Mouse (Mus musculus) limb, embryonic 13.5 days (tissue): ENCODE data around the gene Pkp4. TPM values are rescaled to one million over a fixed set of nuclear protein-coding genes. Genes with fewer than 3 reads are reported as not detected.

Experiments used
- ATAC-seq: fragments of 200-750 bp; cut with Nextera tagmentation; 2 replicates; pipeline ENCODE4 v1.8.0; 2017; ENCODE audit warnings: low read depth, moderate number of reproducible peaks, moderate TSS enrichment; ENCODE audit not compliant: low FRiP score
- H3K27ac ChIP-seq: fragments of 300-500 bp; sonication (generic); 2 replicates; pipeline ENCODE4 v1.5.1; 2015; ENCODE audit warnings: inconsistent platforms, mild to moderate bottlenecking, moderate library complexity
- H3K27me3 ChIP-seq: fragments of 300-500 bp; sonication (generic); 2 replicates; pipeline ENCODE4 v1.6.1; 2015; ENCODE audit warnings: mild to moderate bottlenecking, inconsistent platforms
- H3K36me3 ChIP-seq: fragments of 300-500 bp; sonication (generic); 2 replicates; pipeline ENCODE4 v1.6.1; 2015; ENCODE audit warnings: inconsistent platforms, mild to moderate bottlenecking, moderate library complexity
- H3K4me1 ChIP-seq: fragments of 300-500 bp; sonication (generic); 2 replicates; pipeline ENCODE4 v1.6.1; 2015; ENCODE audit warnings: inconsistent platforms
- H3K4me2 ChIP-seq: fragments of 300-500 bp; sonication (generic); replicated peaks from 2 replicates; pipeline ENCODE4 v1.6.1; 2015; ENCODE audit warnings: inconsistent platforms, mild to moderate bottlenecking, moderate library complexity
- H3K4me3 ChIP-seq: fragments of 300-500 bp; sonication (generic); 2 replicates; pipeline ENCODE4 v1.5.1; 2015; ENCODE audit warnings: moderate library complexity, mild to moderate bottlenecking, inconsistent platforms
- H3K9ac ChIP-seq: fragments of 300-500 bp; sonication (generic); 2 replicates; pipeline ENCODE4 v1.6.1; 2015; ENCODE audit warnings: mild to moderate bottlenecking, inconsistent platforms
- H3K9me3 ChIP-seq: fragments of 300-500 bp; sonication (generic); 2 replicates; pipeline ENCODE4 v1.6.1; 2016; ENCODE audit warnings: inconsistent platforms
- WGBS: fragments of 180-500 bp; shearing (Covaris S2); methylation state at CpG from one replicate; pipeline ENCODE4 v1.1.7; 2015; 5-methylcytosine and 5-hydroxymethylcytosine counted together
- polyA plus RNA-seq: library from polyadenylated mRNA; unstranded; fragments of >200 nt; fragmentation: Nextera tagmentation; extraction: Ambion mirVana; gene quantifications from 2 replicates; pipeline ENCODE4 v1.2.1, GENCODE M21; 2015

The Pkp4 gene
- polyA plus RNA-seq, 1 experiment from 2014 or later: 23.2 TPM

- Histone ChIP-seq H3K27me3 (no peaks in the 10 kb centered on the region), H3K4me3 (no peak overlapping the region), H3K36me3 (no peaks in the 10 kb centered on the region), H3K27ac (no peak overlapping the region), H3K4me1 (peaks cover 7% of the 10 kb centered on the region), H3K4me2 (no peak overlapping the region), H3K9me3 (0 out of 2 replicates have a peak, but pooled peaks cover 2% of the 10 kb centered on the region), H3K9ac (no peak overlapping the region)
- ATAC-seq: no peak
- WGBS: 66% methylated on average over 9 of the region's 9 CpGs
These were observed 9.0 kb downstream of the Pkp4 start for GRCm38 (mm10) chr2:59169572-59170207.

- ATAC-seq: no peak
- 71% methylated on average over 3 of the region's 3 CpGs for WGBS
These were observed 9.5 kb downstream of the Pkp4 start for GRCm38 (mm10) chr2:59170208-59170589.

GRCm38 (mm10) chr2:59170593-59170992, 9.9 kb downstream of the Pkp4 start:
- Histone ChIP-seq H3K27ac (no peak overlapping the region), H3K36me3 (no peaks in the 10 kb centered on the region), H3K9ac (no peak overlapping the region), H3K4me3 (no peak overlapping the region), H3K4me2 (no peak overlapping the region), H3K9me3 (0 out of 2 replicates have a peak, but pooled peaks cover 3% of the 10 kb centered on the region), H3K27me3 (no peaks in the 10 kb centered on the region), H3K4me1 (peaks cover 10% of the 10 kb centered on the region)
- no peak for ATAC-seq
- WGBS: 98% methylated on average over 5 of the region's 5 CpGs

More at GRCm38 (mm10) chr2:59170208-59170589, 9.5 kb downstream of the Pkp4 start:
- H3K27ac ChIP-seq: no peak overlapping the region
- H3K9ac ChIP-seq: no peak overlapping the region
- no peaks in the 10 kb centered on the region for H3K27me3 ChIP-seq
- no peaks in the 10 kb centered on the region for H3K36me3 ChIP-seq
- H3K9me3 ChIP-seq: 0 out of 2 replicates have a peak, but pooled peaks cover 3% of the 10 kb centered on the region
- H3K4me3 ChIP-seq: no peak overlapping the region
- H3K4me1 ChIP-seq: peaks cover 10% of the 10 kb centered on the region
- H3K4me2 ChIP-seq: no peak overlapping the region

- WGBS: 77% methylated on average over 5 of the region's 5 CpGs
- Histone ChIP-seq H3K9ac (no peak overlapping the region), H3K4me2 (no peak overlapping the region), H3K9me3 (0 out of 2 replicates have a peak, but pooled peaks cover 3% of the 10 kb centered on the region), H3K4me1 (peaks cover 10% of the 10 kb centered on the region), H3K36me3 (no peaks in the 10 kb centered on the region), H3K27ac (no peak overlapping the region), H3K27me3 (no peaks in the 10 kb centered on the region), H3K4me3 (no peak overlapping the region)
- ATAC-seq: no peak
These were observed 10.9 kb downstream of the Pkp4 start for GRCm38 (mm10) chr2:59171533-59171932.

- H3K9ac ChIP-seq: no peak overlapping the region
- H3K27ac ChIP-seq: no peak overlapping the region
- 0 out of 2 replicates have a peak, but pooled peaks cover 3% of the 10 kb centered on the region for H3K9me3 ChIP-seq
- no peak overlapping the region for H3K4me3 ChIP-seq
- 90% methylated on average over 6 of the region's 6 CpGs for WGBS
- no peaks in the 10 kb centered on the region for H3K36me3 ChIP-seq
- ATAC-seq: no peak
- peaks cover 21% of the 10 kb centered on the region for H3K4me1 ChIP-seq
- H3K27me3 ChIP-seq: no peaks in the 10 kb centered on the region
- no peak overlapping the region for H3K4me2 ChIP-seq
These were observed 15.3 kb downstream of the Pkp4 start for GRCm38 (mm10) chr2:59175926-59176325.

- Histone ChIP-seq H3K27ac (no peak overlapping the region), H3K27me3 (no peaks in the 10 kb centered on the region), H3K4me2 (no peak overlapping the region), H3K9ac (no peak overlapping the region), H3K9me3 (0 out of 2 replicates have a peak, but pooled peaks cover 3% of the 10 kb centered on the region), H3K4me3 (no peak overlapping the region), H3K4me1 (peaks cover 17% of the 10 kb centered on the region), H3K36me3 (no peaks in the 10 kb centered on the region)
- 92% methylated on average over 8 of the region's 8 CpGs for WGBS
- no peak for ATAC-seq
These were observed 17.5 kb downstream of the Pkp4 start for GRCm38 (mm10) chr2:59178191-59178590.

- no peak for ATAC-seq
- H3K4me2 ChIP-seq: no peak overlapping the region
- WGBS: 74% methylated on average over 4 of the region's 4 CpGs
- no peak overlapping the region for H3K9ac ChIP-seq
- no peak overlapping the region for H3K27ac ChIP-seq
- H3K4me1 ChIP-seq: peaks cover 19% of the 10 kb centered on the region
- H3K9me3 ChIP-seq: 0 out of 2 replicates have a peak, but pooled peaks cover 3% of the 10 kb centered on the region
- no peak overlapping the region for H3K4me3 ChIP-seq
- no peaks in the 10 kb centered on the region for H3K27me3 ChIP-seq
- no peaks in the 10 kb centered on the region for H3K36me3 ChIP-seq
These were observed 18.3 kb downstream of the Pkp4 start for GRCm38 (mm10) chr2:59178960-59179359.

GRCm38 (mm10) chr2:59179487-59179886, 18.8 kb downstream of the Pkp4 start:
- H3K9ac ChIP-seq: no peak overlapping the region
- no peak overlapping the region for H3K4me3 ChIP-seq
- H3K9me3 ChIP-seq: 0 out of 2 replicates have a peak, but pooled peaks cover 2% of the 10 kb centered on the region
- no peaks in the 10 kb centered on the region for H3K27me3 ChIP-seq
- ATAC-seq: no peak
- H3K36me3 ChIP-seq: no peaks in the 10 kb centered on the region
- peaks cover 19% of the 10 kb centered on the region for H3K4me1 ChIP-seq
- 70% methylated on average over 5 of the region's 5 CpGs for WGBS
- H3K27ac ChIP-seq: no peak overlapping the region
- H3K4me2 ChIP-seq: no peak overlapping the region

- Histone ChIP-seq H3K4me1 (peaks cover 17% of the 10 kb centered on the region), H3K4me2 (no peak overlapping the region), H3K9ac (no peak overlapping the region), H3K36me3 (no peaks in the 10 kb centered on the region), H3K9me3 (no peaks in the 10 kb centered on the region), H3K4me3 (no peak overlapping the region), H3K27me3 (no peaks in the 10 kb centered on the region), H3K27ac (no peak overlapping the region)
- 83% methylated on average over 15 of the region's 15 CpGs for WGBS
- ATAC-seq: no peak
These were observed 20.9 kb downstream of the Pkp4 start for GRCm38 (mm10) chr2:59181321-59182113.

GRCm38 (mm10) chr2:59183541-59183940, 22.9 kb downstream of the Pkp4 start:
- Histone ChIP-seq H3K27ac (no peak overlapping the region), H3K9ac (no peak overlapping the region), H3K4me3 (no peak overlapping the region), H3K4me2 (no peak overlapping the region), H3K4me1 (peaks cover 15% of the 10 kb centered on the region), H3K36me3 (peaks cover 10% of the 10 kb centered on the region), H3K9me3 (no peaks in the 10 kb centered on the region), H3K27me3 (no peaks in the 10 kb centered on the region)
- WGBS: 73% methylated on average over 4 of the region's 4 CpGs
- no peak for ATAC-seq

GRCm38 (mm10) chr2:59184107-59185064, 23.7 kb downstream of the Pkp4 start:
- 89% methylated on average over 11 of the region's 11 CpGs for WGBS
- no peak overlapping the region for H3K9ac ChIP-seq
- H3K27ac ChIP-seq: no peak overlapping the region
- peaks cover 10% of the 10 kb centered on the region for H3K36me3 ChIP-seq
- H3K4me1 ChIP-seq: peaks cover 7% of the 10 kb centered on the region
- H3K9me3 ChIP-seq: no peaks in the 10 kb centered on the region
- H3K4me2 ChIP-seq: no peak overlapping the region
- no peak for ATAC-seq
- H3K27me3 ChIP-seq: no peaks in the 10 kb centered on the region
- H3K4me3 ChIP-seq: no peak overlapping the region
